Mouse (Mus musculus): Measurements from ENCODE around the gene Kdm6b. TPM values are rescaled to one million over a fixed set of nuclear protein-coding genes. Genes with fewer than 3 reads are reported as not detected.
A peak's percentile ranks its signal among the peaks of the same experiment; 100 is the strongest.

The Kdm6b gene
- total RNA-seq, 2 experiments from 2014 or later, result 26.1 to 29.1 TPM

DNA sequence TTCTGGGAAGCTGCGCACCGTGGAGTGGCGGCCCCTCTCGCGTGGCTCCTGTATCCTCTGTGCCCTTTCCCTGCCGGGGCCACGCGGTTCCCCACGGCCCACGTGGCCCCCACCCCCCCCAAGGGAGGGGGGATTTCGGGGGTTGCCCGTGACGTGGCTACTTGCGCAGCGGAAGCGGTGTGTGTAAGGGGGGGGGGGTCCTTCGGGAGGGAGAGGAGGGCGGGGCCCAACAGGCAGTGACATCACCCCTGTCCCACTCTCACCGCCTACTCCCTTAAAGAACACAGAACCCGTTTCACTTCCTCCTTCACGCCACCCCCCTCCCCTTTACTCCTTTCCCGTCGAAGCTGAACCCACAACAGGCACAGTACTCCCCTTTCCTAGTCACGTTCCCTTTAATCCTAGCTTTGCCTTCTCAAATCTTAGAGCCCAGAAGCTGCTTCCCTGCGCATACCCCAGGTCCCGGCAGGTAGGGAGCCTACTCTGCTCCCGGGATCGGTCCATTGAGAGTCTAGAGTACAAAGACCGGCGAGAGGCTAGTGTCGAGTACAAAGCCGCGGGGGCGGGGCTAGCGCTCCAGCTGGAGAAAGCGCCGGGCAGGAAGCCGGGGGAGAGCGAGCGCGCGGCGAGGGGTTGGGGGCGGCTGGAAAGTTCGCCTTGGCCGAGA is 4.0 kb downstream of the Kdm6b start:
- DNase-seq, result peak; percentile 81 to 84
- intact Hi-C loops (cut with DNase I), result loop anchor here (1.0 to 10.0 kb wide), 3 partner anchors 9 to 825 kb away; partner anchors contain the start of genes 0610010K14Rik, Gabarap, Gm21988 and Phf23

GRCm38 (mm10) chr11:69408541-69409377 is 4.7 kb downstream of the Kdm6b start:
- intact Hi-C loops (cut with DNase I), result loop anchor here (1.0 kb wide), 1 partner anchor 10 kb away; no protein-coding TSS in a partner anchor
- peak; percentile 77 to 85 for DNase-seq

- intact Hi-C loops (cut with DNase I), result no loop called here
- no peak for DNase-seq
These were observed 5.8 kb downstream of the Kdm6b start for GRCm38 (mm10) chr11:69407724-69408004.

DNA sequence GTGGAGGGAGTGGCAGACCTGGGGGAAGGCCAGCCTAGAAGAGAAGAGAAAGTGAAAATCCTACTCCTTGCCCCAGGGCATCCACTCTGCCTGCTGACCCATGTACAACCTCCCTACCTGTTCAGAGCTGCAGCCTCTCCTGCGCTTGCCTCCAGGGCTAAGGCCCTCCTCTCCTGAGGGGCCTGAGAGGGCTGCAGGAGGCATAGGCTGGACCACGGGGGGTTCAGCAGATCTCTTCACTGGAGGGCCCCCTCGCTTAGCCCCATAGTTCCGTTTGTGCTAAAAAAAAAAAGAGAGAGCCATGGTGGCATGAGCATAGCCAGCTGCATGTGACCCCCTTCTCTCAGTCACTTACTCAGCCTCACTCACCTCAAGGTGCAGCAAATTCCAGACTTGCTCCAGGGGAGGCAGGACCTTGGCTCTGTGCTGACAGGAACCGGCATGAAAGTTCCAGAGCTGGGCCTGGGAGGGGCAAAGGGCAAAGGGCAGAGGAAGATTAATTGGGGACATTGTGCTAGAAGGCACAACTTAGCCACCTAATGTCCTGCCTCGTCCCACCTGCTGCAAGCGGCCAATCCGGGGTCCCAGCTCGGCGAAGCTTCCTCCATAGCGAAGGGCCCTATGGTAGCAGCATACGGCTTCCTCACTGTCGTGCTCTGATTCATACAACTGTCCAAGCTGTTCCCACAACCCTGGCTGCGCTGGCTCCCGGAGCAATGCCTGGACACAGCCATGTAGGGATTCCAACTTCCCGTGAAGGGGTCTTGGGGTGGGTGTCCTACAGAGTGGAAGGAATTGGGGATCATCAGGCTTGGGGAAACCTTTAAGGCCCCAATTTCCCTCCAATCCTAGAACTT is 6.4 kb downstream of the Kdm6b start:
- intact Hi-C loops (cut with DNase I), result no loop called here
- DNase-seq, result no peak

GRCm38 (mm10) chr11:69406282-69406681 is 7.2 kb downstream of the Kdm6b start:
- intact Hi-C loops (cut with DNase I), result no loop called here
- no peak for DNase-seq

DNA sequence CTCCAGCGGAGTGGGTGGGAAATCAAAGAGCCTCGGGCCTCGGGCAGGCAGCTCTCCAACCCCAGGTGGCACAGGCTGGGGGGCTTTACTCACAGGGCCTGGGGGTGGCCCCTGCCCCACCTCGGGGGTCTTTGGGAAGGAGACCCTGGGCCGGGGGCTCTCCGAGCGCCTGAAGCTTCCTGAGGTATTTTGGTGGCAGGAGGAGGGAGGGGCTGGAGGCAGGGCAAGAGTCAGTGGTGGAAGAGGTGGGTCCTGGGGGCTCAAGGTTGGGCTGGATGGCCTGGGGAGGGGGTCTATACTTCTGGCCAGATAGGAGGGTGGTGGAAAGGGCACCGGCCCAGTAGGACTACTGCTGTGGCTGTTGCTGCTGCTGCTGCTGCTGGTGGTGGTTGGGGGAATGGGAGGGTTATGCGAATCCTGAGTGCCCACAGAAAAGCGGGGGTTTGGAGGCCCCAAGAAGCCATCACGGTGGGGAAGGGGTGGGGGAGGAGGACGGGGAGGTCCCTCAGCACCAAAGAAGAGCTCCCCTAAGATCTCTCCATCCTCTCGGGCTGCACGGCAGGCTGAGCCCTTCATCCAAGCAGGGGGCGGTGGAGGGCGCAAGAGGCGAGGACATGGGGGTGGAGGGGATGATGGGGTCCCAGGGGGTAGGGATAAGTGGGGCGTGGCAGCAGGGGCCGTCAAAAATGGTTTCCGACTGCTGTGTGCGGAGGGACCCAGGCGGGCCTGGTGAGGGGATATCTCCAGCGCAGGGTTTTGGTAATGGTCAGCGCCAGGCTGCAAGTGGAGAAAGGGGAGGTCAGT is 7.9 kb downstream of the Kdm6b start:
- DNase-seq, result no peak
- intact Hi-C loops (cut with DNase I), result no loop called here

DNA sequence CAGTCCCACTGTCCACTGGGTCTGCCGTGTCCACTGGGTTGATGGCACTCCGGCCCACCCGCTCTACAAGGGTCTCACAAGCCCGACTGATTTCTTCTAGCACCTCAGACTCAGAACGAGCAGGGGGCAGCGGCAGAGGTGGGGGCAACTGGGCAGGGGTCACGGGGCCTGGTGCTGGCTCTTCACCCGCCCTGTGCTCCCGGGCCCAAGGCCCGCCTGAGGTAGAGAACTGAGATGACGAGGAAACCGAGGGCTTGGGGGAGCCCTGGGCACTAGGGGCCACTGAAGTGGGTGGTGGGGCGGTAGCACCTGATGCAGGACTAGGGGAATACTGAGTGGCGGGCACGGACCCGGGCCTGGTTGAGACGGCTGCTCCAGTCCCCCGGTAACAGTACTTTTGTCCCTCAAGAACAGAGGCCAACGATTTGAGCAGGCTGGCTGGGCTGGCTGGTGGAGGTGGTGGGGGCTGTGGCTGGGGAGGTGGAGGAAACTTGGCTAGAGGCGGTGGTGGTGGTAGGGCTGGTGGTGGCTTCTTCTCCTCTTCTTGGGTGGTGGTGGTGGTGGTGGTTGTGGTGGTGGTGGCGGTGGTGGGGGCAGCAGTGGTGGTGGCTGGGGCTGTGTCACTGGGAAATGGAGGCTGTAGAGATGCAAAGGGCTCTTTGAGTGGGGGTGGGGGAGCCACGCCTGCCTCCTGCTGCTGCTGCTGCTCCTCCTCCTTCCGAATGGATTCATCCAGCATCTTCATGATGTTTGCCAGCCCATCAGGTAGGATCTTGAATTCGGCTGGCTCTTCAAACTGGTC is 8.7 kb downstream of the Kdm6b start:
- intact Hi-C loops (cut with DNase I), result no loop called here
- DNase-seq, result no peak

DNA sequence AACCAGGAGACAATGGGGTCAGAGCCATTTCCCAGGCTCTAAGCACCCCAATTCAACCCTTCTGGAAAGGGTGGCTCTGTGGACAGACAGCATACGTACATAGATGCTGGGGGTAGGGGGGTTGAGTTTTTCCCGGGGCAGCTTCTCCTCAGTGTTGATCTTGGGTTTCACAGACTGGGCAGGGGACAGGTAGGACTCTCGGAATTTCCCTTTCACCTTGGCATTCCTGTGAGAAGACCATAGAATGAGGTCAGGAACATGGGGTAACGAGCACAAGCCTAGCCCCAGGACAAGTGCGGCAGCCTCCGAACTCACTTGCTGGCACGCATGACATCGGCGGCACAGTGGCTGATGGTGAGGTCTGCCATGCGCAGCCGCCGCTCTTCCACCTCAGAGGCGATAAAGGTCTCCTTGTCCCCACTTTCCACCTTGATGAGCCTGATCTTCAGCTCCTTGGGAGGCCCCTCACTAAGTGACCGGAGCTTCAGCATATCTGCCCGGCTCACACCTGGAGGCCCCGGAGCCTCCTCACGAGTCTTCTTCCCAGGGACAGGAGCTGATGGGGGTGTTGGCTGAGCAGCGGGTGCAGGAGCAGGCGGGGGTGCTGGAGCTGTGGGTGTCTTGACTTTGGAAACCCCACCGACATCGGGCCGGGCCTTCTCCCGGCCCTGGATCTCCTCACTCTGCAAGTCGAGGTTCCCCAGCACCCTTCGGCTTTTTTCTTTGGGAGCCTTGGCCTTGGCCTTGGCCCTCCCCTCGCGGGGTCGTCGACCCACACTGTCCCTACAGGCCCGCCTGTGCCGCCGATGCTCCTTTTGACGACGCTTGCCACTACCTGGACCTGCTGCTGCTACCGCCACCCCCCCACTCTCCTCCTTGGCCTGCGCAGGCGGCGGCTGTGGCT is 9.5 kb downstream of the Kdm6b start:
- intact Hi-C loops (cut with DNase I), result no loop called here
- no peak for DNase-seq

DNA sequence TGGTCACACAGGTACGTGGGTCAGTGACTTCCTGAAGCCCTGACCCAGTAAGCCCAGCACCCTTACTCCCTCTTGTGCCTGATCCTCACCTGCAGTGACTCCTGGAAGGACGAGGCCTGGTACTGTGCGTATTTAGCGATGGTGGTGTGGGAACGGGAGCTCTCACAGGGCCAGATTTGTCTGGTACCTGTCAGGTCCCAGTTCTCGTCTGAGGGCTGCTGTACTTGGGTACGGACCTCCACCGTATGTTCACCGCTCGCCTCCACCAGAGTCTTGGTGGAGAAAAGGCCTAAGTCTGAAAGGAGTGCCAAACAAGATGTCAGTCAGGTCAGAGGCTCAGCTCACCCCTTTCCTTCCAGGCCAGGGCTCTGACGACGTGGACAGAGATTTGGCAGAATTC is 11.5 kb downstream of the Kdm6b start:
- DNase-seq, result no peak
- intact Hi-C loops (cut with DNase I), result loop anchor here (1.0 to 2.0 kb wide), 4 partner anchors 17 to 112 kb away; no protein-coding TSS in a partner anchor

DNA sequence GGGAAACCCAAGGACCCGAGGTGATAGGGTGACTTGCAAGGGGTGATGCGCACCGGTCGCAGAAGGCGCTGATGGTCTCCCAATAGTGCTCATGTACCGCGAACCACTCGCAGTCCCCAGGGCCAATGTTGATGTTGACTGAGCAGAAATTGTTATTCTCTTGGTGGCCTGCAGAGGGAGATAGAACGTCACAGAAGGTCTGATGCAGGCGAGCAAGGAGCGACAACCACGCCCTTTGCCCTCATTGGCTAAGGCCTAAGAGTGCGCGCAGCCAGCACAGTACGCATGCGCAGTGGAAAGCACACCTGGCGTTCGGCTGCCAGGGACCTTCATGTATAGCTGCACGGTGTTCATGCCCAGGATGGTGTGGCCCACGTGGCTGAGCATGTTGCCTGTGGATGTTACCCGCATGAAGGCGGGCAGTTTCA is 12.3 kb downstream of the Kdm6b start:
- intact Hi-C loops (cut with DNase I), result loop anchor here (1.0 to 2.0 kb wide), 4 partner anchors 18 to 113 kb away; no protein-coding TSS in a partner anchor
- peak; percentile 82 to 84 for DNase-seq

DNA sequence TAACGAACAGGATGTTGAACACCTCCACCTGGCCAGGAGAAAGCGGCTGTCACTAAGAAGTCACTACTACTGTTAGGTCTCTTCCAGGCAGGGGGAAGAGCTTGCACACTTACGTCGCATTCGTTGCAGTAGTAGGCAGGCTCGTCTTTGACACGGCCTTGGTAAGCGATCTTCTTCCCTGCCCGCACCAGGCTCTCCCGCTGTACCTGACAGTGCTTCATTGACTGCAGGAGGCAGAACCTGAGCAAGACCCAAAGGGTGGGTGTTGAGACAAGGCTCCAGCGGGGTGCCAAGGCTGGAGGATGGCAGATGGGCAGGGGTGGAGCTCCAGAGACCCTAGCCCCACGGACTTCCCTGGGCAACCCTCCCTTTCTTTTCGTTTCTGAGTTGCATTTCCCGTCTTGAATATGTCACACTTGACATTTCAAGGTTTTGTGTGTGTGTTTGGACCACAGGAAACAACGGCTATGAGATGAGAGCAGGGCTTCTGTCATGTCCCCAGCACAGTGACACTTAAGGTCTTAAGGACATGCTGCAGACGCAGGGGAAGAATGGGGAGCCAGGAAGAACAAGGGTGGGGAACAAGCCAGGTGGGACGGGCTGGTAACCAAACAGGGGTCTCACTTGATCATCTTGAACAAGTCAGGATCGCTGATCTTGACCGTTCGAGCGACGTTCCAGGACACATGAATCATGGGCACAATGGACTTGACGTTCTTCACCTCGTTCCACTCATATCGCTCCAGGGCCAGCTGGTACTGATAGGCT is 13.2 kb downstream of the Kdm6b start:
- no peak for DNase-seq
- intact Hi-C loops (cut with DNase I), result loop anchor here (2.0 kb wide), 2 partner anchors 19 to 105 kb away; no protein-coding TSS in a partner anchor

- DNase-seq, result no peak
- intact Hi-C loops (cut with DNase I), result loop anchor here (2.0 to 5.0 kb wide), 3 partner anchors 19 to 302 kb away; partner anchors contain the start of gene Per1
These were observed 14.0 kb downstream of the Kdm6b start for GRCm38 (mm10) chr11:69399201-69400082.

DNA sequence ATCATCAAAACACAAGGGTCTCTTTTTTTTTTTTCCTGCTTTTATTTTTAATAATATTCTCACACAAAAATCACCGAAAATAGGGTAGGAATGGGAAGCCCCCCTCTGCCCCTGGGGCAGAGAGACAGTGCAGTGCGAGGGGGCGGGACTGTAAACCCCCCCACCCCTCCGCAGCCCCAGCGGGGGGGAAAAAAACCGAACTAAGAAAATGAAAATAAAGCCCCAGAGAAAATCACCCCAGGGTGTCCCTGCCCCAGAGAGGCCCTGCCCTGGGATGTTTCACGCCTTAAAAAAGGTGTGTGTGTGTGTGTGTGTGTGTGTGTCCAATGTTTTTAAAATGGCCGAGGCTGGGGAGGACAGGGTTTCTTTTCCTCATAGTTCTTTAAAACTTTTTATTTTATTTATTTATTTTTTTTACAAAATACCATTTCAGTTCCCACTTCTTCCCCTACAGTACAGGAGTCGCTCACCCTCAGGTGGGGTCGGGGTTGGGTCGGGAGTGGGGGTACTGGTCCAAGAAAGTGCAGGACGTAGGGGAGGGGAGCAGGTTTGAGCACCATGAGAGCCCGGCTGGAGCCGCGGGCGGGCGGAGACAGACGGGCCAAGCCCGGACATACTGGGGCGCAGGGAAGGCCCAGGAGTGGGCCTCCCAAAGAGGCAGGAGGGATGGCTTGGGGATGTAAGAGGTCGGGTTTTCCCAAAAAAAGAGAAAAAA is 14.8 kb downstream of the Kdm6b start:
- no peak for DNase-seq
- intact Hi-C loops (cut with DNase I), result loop anchor here (5.0 kb wide), 1 partner anchor 301 kb away; the partner anchor contains the start of gene Per1

GRCm38 (mm10) chr11:69398059-69398458 is 15.4 kb downstream of the Kdm6b start, which contains the start of gene Tmem88:
Gene Tmem88 (minus strand): TSS chr11:69398234.
- intact Hi-C loops (cut with DNase I), result loop anchor here (5.0 kb wide), 1 partner anchor 301 kb away; the partner anchor contains the start of gene Per1

DNA sequence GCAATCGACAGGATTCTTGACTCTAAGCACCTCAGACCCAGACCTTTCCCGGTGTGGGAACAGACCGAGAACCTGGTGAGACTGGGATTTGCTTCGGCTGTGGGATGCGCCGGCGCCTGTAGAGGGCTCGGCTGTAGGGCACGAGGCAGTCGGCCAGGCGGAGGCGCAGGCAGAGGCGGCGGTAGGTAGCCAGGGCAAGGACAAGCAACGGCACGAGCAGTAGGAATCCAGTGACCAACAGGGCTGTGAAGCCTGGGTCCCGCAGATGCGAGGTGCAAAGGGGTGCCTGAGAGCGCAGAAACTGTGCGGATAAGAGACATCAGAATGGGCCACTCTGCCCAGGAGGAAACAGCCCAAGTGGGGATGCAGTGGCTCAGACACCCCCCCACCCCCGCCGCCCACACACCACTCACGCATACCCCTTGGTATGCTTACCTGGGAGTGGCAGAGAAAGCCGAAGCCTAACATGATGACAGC is 15.9 kb downstream of the Kdm6b start:
- intact Hi-C loops (cut with DNase I), result loop anchor here (5.0 kb wide), 1 partner anchor 300 kb away; the partner anchor contains the start of gene Per1

More at GRCm38 (mm10) chr11:69398059-69398458, 15.4 kb downstream of the Kdm6b start, which contains the start of gene Tmem88:
- DNase-seq, result peak; percentile 58 to 70

More for the DNA sequence above, 15.9 kb downstream of the Kdm6b start:
- DNase-seq, result no peak
